Mouse (Mus musculus) kidney, adult 18-20 months (tissue): ENCODE data around the gene Unc5b.
"Not testable (repeated sequence)": the region's sequence is repeated elsewhere in the genome, so short reads cannot be mapped to it uniquely, and the experiment has no call there.

ENCODE experiments used
- DNase-seq: peaks from one replicate; pipeline ENCODE4 v3.0.0; 2021

Unc5b gene

DNA sequence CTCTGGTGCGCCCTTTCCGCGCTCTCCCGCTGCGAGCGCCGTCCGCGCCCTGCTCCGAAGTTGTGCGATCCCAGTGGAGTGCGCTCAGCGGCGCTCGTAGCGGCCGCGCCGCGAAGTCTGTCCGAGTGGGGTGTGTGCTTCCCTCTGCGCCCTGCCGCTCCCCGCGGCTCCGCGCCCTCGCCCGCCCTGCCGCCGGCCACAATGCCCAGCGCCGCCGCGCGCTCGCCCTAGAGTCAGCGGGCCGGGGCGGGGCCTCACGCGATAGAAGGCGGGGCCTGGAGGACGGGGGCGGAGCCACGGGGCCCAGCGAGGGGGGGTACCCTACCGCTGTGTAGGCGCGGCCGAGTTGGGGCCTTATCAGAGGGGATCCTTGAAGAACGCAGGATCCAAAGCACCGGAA is at the start of gene Unc5b:
Gene Unc5b, minus strand, starts transcription at position 203 of the 400 bp plus-strand sequence.
- DNase-seq = peak; percentile 97

DNA sequence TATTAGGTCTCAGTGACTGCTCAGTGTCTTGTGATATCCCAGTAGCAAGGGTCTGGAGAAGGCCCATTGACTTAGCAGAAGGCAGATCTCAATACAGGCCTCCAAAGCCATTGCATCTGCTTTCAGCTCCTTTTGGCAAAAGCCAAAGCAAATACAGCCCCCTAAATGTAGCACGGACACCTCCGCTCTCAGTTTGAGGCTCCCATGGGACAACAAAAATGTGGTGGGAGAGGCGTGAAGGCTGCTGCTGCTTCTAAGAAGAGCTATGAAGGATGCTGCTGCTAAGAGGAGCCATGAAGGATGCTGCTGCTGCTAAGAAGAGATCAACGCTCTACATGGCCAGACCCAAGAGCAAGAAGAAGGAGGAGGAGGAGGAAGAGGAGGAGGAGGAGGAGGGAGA is 48.4 kb upstream of the Unc5b start:
- DNase-seq = no peak

DNA sequence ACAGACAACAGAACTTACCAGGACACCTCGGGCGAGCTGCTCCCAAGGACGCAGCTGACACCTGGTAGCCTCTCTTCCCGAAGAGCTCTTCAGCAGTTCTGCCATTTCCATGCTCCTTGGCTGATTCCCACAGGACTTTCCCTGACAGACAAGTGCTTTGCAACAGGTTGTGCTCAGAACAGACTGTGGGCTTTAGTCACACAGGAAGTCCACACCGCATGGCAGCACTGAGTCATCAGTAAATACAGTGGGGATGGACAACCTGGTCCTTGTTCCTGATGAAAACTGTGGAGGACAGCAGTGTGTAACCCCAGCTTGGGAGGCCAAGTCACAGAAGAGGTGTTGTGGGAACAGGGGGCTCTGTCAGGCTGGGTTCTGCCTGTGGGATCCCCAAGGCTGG is 45.7 kb upstream of the Unc5b start:
- no peak for DNase-seq

DNA sequence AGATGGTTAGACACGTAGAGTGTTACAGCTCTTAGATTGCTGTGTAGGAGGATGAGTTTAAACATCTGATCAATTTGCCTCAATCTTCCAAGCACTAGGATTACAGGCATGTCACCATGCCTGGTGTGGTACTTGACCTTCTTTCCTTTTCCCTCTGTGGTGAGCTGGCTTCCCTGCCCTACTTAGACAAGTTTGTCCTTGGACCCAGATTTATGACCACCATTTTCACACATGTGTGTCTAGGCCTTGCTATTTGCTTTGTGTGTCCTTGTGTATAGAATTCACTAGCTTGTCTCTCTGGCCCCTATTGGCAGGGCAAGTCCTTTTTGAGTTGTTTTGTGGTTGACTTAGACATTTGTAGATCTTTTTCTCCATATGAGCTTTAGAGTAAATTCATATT is 43.6 kb upstream of the Unc5b start:
- no peak for DNase-seq

DNA sequence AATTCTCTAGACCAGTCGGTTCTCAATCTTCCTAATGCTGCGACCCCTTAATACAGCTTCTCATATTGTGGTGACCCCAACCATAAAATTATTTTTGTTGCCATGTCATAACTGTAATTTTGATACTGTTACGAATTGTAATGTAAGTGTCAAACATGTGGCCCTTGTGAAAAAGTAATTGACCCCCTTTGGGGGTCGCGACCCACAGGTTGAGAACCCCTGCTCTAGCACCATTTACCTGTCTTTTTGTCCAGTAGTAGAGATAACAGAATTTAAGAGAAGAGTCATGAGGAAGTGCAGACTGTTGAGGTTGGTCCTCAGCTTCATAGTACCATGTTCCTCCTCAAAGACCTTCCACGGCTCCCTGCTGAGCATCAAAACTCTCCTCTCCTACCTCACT is 31.9 kb upstream of the Unc5b start:
- DNase-seq = no peak

DNA sequence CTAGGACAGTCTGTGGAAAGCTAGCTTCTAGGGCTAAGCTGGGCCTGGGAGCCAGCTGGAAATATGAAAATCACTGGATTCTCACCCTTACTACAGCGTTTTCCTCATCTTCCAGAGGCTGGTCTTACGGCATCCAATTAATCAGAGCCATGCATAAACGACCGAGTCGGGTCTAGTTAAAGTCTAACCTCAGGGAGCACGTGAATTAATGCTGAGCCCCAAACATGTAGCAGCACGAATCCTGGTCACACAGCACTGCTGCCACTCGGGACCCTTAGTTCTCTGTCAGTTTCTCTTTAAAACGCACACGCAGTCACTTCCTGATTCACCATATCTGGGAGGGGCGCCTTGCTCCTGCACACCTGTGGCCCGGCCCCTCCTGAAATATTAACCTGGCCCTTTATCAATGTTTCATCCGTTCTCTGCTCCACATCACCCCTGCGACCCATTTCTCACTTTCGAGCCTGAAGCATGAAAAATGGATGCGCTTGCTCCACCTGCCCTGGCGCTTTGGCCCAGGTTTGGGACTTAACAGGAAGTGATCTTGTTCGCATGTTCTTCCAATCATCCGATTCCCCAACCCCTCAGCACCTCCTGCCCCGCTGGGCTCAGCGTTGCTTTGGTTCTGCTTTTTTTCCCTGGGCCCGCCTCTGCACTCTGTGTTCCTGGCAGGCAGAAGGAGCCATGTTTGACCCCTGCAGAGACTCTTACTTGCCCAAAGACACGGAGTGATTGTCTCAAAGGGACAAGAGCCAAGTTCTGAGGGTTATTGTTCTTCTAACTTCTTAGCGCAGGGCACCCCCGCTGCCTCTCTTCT is 31.3 kb upstream of the Unc5b start:
- peak; percentile 27 for DNase-seq

DNA sequence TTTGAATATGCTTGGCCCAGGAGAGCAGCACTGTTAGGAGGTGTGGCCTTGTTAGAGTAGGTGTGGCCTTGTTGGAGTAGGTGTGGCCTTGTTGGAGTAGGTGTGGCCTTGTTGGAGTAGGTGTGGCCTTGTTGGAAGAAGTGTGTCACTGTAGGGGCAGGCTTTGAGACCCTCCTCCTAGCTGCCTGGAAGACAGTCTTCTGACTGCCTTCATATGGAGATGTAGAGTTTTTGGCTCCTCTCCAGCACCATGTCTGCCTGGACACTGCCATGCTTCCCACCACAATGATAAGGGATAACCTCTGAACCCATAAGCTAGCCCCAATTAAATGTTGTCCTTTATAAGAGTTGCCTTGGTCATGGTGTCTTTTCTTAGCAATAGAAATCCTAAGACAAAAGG is 13.9 kb upstream of the Unc5b start:
- not testable (repeated sequence) for DNase-seq

DNA sequence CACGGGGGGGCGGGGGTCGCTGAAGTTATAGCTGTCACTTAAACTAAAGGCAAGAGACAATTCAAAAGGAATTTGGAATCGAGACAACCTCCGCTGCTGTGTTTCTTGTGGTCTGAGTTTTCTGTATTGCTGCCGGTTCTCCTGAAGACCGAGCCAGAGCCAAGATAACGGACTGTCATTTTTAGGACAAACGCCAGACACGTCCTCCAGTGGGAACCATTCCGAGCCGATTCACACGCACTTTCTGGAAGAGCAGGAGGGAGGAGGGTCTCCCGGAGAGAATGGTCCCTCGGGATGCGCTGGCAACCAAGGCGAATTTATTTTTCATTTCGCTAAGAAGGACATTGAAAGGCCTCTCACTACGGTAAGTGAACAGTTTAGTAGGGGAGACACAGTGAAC is 7.4 kb upstream of the Unc5b start:
- no peak for DNase-seq

DNA sequence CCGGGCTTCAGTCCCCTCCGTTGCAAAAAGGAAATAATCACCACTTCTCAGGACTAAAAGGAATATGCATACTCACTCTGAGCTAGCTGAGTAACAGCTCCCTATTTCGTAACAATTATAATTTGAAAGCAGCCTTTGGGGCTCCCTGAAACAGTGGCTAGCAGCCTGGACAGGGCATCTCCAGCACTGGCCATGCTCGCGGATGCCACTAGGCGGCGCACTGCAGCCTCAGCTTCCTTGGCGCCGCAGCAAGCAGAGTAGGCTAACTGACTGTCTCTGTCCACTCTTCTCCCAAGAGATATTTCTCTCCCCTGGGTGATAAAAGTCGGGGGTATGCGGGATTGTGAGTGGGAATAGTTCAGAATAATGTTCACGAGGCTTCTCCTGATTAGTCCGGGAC is 3.6 kb upstream of the Unc5b start:
- DNase-seq = peak; percentile 87

DNA sequence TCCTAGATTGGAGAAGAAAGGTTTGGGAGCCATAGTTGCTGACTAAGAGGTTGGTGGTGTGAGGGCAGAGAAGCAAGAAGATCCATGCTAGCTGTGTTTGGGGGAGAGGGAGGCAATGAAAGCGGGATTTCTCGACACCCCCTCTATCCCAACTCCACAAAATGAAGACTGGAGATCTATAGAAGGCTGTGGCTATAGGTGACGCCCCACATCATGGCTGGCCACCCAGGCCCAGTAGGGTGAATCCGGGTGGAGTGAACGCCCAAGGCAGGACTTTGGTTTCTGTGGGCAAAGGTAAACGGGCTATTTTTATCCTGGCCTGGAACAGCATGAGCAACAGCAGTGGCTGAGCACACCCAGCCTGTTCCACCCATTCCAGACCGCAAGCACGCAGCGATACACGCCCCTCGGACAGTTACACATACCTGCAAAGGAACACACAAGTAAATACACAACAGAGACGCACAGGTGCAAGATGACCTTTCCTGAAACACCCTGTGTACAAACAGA is 1.3 kb upstream of the Unc5b start:
- DNase-seq = no peak

DNA sequence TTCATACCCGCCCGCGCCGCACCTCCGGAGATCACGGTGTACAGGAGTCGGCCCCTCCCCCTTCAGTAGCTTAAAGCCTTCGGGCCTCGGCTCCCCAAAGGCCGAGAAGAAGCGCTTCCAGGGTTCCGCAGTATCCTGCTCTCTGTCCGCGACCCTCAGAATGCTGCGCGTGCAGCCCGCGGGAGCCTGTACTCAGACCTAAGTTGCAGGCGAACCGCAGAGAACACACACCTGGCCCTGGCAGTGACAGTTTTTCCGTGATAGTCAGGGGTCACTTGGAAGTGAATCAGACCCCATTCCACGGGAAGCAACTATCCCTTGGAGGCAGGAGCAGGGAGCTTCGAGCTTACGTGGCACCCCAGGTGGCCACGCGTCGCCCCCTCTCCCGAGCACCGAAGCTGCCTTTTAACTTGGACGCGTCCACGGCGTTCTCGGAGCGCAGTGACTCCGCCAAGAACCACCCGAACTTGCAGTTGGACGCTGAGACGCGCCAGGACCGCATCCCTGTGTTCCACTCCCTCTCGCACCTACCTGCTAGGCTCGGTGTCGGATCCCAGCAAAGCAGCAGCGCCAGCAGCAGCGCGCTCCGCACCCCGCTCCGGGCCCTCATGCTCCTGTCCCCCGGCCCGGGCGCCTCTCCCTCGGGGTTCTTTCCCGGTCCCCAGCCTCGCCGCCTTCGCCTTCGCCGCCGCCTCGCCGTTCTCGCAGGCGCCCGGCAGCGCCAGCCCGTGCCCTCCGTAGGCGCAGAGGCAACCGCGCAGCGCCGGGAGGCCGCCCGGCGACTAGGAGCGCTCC is 628 bp downstream of the Unc5b start:
- DNase-seq = peak; percentile 36

DNA sequence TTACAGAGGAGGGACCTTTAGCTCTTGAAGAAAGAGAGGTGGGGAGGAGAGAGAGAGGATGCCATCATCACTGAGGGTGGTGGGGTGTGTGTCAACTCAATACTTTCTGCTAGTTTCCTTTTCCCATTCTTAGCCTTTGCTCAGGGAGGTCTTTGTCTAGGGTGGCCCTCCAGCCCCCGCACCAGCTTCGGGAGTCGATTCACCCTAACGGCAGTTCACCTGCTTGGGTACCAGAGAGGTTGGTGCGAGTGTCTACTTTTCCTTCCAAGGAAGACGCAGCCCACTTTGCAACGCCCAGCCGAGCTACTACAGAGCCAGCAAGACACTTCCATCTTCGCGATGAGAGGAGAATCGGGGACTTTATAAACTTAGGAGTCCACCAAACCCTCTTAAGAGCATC is 1.4 kb downstream of the Unc5b start:
- DNase-seq = no peak

DNA sequence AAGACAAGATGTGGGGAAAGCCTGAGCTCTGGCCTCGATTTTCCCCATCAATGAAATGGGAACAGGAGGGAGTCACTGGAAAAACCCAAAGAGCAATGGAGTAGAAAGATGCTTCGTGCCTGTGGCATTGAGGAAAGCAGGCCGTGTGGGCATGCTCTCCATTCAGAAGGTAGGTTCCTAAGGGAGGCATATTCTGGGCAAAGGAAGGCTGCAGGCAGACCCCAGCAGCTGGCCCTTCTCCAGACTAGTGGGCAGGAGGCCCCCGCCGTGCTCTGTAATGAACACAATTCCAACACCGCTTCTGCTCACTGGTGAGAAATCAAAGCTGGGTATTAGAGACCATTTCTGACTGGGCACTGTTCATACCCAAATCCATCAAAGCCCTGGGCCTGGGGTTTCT is 2.3 kb downstream of the Unc5b start:
- no peak for DNase-seq

DNA sequence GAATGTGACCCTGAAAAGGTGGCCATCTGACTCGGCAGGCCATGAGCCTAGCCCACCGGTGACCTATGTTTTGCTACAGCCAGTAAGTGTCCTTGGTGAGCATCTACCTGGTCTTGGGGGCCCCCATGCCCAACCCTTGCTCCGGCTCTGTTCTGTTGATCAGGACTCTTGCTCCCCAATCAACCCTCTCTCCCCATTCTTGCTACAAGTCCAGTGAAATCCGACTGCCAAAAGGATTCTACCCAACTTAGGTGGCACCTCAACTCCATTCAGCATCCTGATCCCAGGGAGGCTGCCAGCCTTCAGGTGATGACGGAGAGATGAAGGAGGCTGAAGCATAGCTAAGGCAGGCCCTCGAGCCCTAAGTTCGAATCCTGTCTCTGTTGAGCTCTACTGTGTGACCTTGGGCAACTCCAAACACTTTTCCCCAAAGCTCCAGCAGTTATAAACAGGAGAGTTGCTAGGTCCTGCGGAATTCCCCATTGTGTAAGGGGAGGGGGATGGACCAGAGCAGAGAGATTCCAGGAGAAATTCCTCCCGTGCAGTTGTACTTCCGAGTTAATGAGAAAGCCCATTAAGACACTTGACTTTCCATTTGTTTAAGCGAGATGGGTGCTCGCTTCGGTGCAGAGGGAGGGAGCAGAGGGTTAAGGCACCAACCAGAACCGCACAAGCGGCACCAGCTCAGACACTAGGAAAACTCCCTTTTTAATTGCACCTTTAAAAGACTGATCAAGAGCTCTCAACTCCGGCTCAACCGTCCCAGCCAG is 3.3 kb downstream of the Unc5b start:
- DNase-seq = no peak

DNA sequence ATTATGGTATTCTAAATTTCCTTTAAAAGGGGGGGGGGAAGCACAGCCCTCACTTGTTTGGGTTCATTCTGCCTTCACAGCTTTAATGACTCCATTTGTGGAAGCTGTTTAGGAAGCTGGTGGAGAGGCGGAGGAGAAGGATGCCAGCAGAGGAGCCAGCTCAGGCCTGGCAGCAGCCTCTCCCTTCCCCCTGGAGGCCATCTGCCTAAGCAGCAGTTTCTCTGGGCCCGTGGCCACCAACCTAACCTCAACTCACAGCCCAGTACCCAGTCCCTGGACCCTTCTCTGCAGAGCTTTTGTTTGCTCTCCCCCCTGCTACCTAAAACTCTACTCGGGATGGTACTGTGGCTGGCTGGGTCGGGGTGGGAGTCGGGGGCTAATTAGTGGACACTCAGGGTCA is 4.1 kb downstream of the Unc5b start:
- no peak for DNase-seq

DNA sequence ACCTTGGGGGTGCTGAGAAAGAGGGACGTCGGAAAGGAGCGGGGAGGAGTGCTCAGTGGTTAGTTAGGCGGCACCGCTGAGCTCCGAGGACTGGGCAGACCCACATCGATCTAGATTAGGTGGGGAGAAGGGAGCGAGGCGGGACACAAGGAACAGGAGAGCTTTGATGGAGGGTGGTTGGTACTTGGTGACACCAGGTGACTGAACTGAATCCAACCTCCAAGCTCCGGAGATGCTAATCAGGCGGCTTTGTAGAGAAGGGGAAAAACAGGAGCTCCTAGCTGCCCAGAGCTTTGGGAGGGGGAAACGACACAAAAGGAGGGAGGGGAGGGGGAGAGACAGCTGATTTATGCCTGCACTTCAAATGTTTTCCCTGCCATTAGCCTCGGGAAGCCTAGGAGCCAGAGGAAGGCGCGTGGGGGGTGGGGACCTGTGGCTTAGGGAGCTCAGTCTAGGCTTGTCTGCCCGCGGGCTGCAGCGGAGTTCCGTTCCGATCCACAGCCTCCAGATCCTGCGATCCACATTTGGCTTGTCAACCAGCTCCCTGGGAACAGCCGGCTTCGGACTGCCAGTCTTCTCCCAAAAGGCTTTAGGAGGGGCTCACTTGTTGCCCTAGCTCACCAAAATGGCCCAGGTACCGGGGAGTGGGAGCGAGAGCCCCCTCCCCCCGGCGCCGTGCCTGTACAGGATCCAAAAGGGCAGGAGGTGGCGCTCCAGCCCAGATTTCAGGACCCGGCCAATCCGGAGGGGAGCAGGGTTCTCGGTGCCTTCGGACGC is 4.7 kb downstream of the Unc5b start:
- DNase-seq = peak; percentile 58

DNA sequence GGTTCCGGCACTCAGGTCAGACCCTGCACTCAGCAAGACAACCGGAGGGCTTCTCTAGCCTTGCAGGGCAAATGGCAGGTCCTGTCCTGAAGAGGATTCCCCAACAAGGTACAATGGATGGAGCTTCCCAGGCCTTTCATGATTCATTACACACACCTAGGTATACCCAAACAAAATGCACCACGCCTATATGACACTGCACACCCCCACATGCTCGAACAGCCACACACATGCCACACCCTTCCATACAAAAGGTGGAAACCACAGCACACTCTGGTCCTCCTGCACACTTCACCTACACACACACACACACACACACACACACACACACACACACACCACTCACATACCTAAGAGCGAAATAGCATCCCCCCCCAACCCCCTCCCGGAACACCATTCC is 5.4 kb downstream of the Unc5b start:
- DNase-seq = no peak

DNA sequence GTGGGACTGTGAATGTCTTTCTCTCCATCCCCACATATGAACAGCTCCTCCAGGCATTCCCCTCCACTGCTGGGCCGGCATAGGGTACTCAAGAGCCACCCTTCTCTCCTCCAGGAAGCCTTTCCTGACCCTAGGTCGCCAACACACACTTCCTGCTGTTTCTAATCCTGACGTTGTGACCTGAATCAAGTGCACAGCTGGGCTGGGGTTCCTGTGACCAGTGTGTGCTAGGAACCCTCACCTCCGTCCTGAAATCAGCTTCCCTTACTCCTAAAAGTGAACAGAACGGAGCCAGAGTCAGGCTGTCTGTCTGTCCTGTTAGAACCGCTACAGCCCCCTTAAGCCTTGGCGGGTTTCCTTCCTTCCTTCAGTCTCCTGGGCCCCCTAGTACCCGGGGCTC is 7.6 kb downstream of the Unc5b start:
- no peak for DNase-seq

DNA sequence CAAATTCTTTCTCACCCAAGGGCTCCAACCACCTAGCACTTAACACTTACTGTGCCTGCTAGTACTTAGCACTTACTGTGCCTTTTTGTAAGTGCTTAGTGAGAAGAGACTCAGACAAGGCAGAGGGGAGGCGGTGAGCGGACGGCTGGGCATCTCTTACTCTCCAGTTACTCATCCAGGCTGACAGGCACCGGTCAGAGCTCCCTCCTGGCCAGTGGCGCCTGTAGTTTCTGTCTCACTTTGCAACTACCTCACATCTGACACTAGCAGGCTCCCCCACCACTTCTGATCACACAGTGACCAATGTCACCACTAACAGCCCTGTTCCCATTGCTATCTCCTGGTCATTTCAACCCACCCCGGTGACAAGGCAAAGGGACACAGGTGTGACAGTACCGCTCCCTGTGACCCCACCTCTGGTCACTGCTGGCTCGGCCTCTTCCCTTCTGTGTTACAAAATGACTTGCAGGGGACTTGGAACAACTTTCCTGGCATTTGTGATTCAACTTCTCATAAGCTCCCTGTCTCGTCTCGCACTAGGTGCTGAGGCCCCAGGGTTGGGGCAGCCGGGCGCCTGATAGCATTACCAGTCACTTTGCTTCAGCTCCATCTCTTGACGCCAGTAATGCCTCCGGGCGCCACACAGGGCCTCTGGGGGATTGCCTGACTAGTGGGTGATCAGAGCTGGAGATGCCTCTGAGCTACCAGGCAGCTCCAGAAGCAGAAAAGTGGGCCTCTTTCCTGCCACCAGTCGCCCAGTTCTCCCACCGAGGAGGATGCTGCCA is 8.5 kb downstream of the Unc5b start:
- DNase-seq = no peak

DNA sequence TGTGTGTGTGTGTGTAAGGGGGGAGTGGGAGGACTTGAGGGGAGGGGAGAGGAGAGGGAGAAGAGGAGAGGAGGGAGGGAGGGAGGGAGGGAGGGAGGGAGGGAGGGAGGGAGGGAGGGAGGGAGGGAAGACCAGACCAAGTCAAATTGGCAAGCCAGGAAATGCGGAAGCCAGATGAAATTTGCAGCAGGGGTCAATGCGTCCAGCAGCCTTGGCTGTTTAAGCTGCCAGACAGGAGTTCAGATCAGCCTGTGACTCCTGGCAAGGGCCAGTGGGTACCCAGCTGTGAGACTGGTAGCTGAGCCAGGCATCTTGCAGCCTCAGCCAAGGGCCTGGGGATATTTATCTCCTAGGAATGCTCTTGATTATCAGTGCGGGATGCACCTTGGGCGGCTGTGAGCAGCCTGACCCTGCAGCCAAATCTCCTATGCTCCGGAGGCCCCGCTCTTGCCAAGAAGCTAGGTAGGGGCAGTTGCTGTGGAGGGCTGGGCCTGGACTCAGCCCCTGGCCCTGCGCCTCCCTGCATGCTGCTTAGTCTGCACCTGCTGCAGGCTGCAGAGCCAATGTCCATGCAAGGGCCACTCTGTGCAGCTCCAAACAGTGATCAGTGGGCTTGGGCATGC is 9.5 kb downstream of the Unc5b start:
- no peak for DNase-seq

DNA sequence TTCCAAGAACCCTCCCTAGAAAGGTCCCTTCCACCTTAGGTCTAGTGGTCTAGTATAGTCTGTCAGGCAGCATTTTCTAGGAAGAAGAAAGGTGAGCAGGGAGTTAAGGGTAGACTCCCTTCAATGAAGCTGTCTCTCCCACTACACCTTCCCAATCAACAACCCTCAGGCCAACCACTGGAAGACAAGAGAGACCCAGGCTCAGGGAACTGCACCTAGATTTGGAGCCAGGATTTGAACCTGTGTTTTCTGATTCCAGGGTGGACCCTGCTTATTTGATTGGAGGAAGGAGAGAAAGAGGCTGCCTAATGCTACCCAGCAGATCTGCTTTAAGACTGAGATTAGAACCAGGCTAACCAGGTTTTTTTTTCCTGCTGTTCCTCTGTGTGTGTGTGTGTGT is 10.1 kb downstream of the Unc5b start:
- DNase-seq = no peak
